Mouse (Mus musculus) kidney, adult 8-10 months (tissue): ENCODE data around the gene Clcc1.
"Not testable (repeated sequence)": the region's sequence is repeated elsewhere in the genome, so short reads cannot be mapped to it uniquely, and the experiment has no call there.

Experiments
- DNase-seq, 2 experiments: peaks; one replicate each; pipeline ENCODE4 v3.0.0; 2022

The Clcc1 gene

DNA sequence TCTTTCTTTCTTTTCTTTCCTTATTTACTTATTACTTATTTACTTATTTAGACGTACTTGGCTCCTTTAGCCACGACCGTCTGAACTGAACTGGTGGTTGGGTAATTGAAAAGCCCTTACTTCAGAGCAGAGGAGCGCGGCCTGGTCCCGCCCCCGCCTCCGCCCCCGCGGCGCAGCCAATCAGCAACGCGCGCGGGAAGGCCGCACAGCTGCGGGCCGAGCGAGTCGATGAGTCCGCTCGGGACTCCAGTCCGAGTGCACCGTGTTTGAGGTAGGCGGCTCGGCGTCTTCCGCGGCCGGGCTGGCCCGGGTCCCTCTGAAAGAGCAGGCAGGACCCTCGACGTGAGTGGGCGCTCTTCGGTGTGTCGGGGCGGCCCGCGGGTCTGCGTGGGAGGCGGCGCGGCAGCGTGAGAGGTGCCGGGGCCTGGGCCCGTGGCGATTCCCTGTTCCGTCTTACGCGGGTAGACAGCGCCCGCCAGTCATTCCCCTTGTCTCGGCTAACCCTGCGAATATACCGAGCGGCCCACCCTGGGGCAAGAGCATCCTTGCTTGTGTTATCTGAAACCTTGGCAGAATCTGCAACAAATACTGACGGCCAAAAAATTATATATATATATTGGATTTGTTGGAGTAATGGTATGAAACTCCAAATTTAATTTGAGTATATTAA lies at the start of gene Clcc1:
Gene Clcc1, plus strand, starts transcription at position 204 of the 670 bp plus-strand sequence.
- peak; percentile 95 to 96 for DNase-seq

DNA sequence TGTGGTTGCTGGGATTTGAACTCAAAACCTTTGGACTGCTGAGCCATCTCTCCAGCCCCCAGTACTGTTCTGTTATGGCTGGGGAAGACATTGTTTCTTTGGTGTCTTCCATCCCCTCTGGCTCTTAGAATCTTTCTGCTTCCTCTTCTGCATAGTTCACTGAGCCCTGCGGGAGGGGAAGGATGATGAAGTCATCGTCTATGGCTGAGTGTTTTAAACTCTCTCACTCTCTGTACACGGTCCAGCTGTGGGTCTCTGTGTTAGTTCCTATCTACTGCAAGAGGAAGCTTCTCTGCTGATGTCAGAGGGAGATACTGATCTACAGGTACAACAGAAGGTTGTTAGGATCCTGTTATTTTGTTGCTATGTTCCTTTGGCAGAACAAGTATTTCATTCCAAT lies 44.8 kb upstream of the Clcc1 start:
- DNase-seq, result no peak

DNA sequence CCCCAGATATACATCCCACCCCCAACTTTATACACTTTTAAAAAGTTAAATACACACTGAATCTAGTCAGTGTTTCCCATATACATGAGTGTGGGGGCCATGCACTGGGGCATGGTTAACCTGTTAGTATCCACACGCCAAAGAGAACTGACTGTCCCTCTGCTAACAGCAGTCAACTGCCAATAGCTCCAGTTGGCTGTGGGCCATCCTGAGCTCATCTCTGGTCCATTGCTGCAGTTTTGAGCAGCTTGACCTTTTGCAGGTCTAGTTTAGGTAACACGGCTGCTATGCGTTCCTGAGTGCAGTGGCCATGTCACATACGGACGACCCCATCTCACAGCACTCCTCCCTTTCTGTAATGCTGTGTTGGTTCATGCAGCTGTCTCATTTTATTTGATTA lies 19.0 kb upstream of the Clcc1 start:
- no peak for DNase-seq

DNA sequence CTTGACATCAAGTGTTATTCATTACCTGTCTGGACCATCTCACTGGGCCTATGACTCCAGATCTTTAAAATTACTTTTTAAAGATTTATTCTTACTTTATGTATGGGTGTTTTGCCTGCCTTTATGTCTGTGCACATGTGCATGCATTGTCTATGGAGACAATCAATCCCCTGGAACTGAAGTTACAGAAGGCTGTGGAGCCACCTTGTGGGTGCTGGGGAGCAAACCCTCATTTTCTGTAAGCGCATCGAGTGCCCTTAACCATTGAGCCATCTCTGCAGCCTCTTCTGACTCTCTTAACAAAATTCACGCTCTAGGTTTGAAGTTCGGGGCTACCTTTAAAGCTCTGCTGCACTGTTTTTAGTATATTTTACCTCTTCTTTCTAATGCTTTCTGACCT lies 14.3 kb upstream of the Clcc1 start:
- no peak for DNase-seq

DNA sequence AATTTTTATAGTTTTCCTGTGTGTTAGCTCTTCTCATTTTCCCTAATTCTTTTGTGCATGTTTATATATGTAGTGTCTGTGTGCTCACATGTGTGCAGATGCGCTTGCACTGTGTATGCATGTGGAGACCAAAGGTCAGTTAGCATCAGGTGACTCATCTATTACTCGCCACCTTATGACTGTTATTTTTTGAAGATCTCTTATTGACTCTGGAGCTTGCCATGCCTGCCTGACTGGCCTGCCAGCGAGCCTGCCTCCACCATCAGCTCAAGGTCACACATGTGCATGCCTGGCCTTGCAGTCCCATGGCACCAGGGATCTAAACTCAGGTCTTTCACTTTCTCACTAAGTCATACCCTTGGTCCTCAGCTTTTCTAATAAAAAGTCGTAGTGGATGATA lies 12.7 kb upstream of the Clcc1 start:
- DNase-seq, result no peak

DNA sequence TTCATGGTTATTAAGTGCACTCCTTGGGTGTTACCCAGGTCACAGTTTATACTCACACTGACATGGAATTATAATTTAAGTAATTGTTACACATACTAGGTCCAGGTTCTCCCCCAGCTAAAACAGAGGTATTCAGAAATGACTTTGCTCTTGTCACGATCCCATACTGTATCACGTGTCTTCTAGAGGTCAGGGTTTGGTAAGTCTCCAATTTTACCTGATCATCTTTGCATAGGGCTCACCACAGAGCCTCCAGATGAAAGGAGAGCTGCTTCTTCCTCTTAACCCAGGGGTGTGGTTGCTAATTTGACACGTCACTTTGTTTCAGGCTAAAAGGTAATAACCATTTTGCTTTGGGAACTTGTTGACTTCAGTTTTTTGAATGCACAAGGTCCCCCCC lies 8.9 kb upstream of the Clcc1 start:
- DNase-seq, result no peak

DNA sequence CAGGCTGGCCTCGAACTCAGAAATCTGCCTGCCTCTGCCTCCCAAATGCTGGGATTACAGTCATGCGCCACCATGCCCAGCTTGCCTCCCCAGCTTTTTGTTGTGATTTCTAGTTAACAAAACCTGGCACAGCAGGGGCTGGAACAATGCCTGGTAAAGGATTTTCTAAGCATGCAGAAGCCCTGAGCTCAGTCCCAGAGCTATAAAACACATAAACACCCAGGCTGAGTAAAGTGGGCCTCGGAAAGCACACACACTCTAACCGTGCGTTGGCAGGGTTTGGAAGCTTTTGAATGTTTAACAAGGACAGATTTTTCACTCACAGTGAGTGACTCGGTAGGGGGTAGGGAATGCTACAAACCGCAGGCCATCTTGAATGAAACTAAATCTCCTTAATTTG lies 7.7 kb upstream of the Clcc1 start:
- DNase-seq, result no peak

DNA sequence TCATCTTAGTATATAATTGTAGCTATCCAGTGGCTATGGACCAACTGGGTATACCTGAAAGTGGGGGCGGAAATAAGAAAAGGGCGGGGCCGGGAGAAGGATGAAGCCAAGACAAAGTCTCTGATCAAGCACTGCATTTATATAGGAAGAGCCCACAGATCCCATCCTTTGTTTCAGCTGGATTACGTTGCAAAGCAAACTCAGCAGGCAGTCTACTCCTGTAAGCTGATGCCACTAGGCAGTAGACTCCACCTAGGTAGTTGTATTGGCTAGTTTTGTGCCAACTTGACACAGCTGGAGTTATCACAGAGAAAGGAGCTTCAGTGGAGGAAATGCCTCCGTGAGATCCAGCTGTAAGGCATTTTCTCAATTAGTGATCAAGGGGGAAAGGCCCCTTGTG lies 6.0 kb upstream of the Clcc1 start:
- not testable (repeated sequence) for DNase-seq

DNA sequence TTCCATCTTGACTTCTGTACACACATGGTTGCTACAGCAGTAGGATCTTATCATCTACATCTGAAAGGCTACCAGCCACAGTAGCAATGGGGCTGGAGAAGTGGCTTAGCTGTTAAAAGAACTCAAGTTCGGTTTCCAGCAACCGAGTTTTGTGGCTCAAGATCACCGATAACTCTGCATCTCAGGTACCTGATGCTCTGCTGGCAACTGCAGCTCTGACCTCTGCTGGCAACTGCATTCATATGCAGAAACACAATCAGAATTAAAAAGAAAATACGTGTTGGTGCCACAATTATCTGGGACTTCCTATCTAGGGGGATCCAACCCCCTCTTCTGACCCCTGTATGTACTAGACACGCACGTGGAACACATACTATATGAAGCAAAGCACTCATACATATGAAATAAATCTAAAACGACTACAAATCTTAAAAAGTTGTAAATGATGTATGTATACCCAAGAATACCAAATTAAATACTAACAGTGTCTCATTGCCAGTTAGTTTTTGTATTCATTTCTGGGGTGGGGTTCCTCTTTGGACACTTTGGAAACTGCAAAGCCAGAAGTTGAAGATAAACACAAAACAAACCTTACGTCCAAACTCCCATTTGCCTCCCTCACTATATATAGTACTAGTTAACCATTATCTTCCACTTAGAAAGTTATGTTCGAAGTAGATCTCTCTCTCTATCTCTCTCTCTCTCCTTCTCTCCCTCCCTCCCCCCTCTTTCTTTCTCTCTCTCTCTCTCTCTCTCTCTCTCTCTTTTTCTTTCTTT lies 659 bp upstream of the Clcc1 start:
- DNase-seq, result no peak

DNA sequence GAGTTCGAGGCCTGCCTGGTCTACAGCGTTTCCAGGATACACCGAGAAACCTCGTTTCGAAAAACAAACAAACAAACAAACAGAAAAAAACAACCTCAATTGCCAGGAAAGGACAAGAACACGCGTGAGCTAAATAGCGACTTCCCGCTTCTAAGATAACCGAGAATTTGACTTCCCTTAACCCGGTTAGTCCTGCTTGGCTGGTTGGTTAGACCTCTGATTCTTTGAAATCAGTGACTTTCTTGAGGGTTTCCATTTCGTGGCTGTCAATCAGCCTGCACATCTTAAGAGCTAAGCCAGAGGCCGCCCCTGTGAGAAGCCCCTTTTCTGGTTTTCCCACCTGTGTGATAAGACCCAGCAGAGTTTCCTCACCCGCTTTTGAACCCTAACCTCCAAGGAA lies 853 bp downstream of the Clcc1 start:
- DNase-seq, result no peak

DNA sequence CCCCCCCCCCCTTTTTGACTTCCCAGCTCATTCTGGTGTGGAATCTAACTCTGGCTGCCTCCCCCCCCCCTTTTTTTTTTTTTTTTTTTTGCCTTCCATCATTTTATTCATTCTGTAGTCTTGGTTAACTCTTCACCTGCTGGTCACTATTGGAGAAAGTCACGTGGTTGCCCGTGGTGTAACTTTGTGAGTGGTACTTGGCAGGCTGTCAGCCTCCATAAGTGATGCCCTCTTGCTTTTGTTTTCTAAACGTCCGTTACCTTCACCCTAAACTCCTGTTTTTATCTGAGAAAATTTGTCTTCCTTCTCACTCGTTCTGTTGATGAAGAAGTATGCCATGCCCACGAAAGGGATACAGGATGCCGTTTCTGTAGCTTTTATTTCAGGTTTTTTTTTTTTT lies 1.8 kb downstream of the Clcc1 start:
- no peak for DNase-seq

DNA sequence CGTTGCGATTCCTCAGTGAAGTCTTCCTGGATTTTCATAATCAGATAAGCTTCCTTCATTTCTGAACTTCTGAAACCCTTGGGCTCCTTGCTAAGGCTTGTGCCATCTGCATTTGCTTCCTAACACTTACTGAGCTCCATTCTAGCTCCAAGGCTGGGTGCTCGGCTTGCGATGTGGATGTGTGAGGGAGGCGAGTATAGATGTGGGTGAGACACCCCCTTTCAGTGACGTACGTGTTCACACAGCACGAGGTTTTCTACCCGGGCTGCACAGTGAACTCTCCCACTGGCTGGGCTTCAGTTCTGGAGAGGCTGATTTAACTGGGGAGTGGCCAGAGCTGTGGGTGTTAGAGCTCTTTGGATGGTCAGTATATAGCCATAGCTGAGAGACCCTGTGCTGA lies 4.9 kb downstream of the Clcc1 start:
- no peak for DNase-seq

DNA sequence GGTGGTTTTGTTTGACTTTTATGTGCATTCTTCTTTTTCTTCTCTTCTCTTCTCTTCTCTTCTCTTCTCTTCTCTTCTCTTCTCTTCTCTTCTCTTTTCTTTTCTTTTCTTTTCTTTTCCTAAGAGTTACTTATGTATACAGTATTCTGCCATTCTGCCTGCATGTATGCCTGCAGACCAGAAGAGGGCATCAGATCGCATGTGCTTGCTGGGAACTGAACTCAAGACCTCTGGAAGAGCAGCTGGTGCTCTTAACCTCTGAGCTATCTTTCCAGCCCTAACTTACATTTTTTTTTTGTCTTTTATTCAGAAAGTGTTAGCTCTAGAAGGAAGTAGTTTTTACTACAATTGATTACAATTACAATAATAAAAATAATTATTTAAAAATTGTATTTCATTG lies 7.2 kb downstream of the Clcc1 start:
- no peak for DNase-seq

DNA sequence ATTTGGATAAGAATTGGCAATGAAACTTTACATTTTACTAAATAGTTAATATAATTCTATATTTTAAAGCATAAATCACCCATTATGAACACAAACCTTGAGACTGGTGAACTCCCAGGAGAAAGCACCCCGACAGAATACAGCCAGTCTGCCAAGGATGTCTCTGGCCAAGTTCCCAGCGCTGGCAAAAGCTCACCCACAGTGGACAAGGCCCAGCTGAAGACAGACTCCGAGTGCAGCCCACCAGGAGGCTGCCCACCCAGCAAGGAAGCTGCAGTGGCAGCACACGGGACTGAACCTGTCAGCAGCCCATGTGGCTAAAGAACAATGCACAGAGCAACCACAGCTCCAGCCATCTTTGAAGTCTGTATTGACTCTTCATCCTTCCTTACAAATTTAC lies 22.9 kb downstream of the Clcc1 start:
- DNase-seq, result no peak

DNA sequence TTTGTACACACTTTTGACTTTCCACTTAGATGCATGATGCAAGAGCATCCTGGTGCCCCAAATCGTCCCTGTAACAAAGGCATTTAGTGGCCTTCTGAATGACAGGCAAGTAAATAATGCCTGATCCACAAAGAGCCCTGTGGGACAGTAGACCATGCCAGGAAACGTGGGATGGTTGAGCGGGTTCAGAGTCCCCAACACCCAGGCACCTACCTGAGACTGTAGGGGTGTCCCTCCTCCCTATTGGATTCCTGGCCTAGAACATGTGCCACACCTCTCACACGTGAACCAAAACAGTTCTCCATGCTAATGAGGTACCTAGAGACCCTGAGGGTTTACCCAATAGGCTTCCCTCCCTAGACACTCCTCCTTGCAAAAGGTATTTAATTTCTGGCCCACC lies 27.3 kb downstream of the Clcc1 start:
- DNase-seq, result no peak

DNA sequence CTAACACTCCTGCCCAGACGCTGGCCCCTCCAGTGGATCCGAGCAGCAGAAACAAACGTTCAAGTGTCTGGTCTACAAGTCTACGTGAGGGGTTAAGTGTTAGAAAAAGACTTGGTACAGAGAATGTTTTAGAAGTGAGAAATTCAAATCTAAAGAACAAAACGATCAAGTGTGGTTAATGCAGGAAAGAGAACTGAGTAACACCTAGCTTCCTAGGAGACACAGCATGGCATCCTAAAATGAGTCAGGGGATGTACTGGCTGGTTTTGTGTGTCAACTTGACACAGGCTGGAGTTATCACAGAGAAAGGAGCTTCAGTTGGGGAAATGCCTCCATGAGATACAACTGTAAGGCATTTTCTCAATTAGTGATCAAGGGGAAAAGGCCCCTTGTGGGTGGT lies 29.9 kb downstream of the Clcc1 start:
- not testable (repeated sequence) for DNase-seq

DNA sequence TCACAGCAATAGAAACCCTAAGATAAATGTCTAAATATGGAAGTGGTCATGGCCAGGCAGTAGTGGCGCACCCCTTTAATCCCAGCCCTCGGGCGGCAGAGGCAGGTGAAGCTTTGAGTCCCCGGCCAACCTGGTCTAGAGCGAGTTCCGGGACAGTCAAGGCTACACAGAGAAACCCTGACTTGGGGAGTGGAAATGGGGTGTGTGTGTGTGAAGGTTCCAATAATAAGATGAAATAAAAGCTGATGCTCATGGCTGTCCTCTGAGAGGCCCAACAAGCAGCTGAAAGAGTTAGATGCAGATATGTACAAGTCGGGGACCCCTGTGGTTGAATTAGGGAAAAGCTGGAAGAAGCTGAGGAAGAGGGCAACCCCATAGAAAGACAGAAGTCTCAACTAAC lies 32.0 kb downstream of the Clcc1 start:
- DNase-seq, result no peak

DNA sequence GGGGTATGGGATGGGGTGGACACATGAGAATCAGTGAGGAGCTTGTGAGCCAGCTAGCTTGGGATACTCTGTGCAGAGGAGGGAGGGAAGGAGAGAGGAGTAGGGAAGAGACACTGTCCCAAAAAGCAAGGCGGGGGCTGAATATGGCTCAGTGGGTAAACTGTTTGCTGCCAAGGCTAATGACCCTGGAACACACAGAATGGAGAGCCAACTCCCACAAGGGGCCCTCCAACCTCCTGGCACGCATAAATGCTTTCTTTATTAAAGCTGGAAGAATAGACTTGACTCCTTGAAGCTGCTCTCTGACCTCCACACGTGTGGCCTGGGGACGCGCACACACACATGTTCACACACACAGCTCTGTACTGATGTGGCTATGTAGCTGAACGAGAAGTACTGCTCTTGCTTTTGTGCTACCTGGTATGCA lies 35.3 kb downstream of the Clcc1 start:
- DNase-seq, result no peak

DNA sequence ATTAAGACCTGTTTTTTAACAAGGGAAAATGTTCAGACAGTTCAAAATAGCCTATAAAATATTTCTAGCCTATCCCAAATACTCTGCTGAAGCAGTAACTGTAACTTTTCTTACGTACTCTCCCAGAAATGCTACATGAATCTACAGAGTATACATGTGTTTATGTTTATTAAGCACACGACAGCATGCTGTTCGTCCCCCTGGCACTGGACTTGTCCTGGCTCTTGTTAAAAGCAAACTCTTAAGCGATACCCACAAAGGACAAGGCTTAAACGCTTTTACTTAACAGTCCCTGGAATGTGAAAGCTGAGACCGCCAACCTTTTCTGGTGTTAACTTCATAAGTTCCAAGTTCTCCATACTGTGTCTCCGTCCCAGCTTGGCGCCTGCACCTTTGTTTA lies 35.7 kb downstream of the Clcc1 start:
- DNase-seq, result no peak

DNA sequence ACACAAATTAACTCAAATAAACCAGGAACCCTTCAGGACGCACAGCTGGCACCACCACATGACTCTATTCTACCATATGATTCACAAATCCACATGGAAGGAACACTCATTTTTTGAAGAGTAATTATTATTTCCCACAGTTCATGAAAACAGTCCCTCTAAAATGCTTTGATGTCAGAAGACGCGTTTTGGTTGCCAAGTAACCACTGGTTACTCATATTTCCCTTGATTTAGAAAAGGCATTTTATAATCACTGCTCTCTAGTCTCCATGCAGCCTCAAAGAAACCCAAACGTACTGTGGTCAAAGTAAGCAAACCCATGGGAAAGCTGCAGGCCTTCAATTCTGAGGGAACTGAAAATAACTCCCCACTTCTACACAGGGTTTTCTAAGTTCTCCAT lies 36.3 kb downstream of the Clcc1 start:
- DNase-seq, result no peak

DNA sequence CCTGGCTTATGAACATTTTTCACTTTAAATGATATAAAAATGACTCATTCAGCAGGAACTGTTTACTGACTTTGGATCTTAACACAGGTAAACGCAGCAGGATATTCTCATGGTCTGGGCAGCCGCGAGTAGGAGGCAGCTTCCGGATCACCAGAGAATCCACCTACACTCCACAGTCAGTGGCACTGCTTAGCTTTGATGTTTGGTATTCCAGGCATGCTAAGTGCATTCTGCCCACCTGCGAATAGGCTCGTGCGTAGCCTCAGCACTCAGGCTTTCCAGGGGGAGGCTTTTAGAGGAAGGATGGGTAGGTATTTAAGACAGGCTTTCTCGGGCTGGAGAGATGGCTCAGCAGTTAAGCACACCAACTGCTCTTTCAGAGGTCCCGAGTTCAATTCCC lies 40.6 kb downstream of the Clcc1 start:
- DNase-seq, result no peak

DNA sequence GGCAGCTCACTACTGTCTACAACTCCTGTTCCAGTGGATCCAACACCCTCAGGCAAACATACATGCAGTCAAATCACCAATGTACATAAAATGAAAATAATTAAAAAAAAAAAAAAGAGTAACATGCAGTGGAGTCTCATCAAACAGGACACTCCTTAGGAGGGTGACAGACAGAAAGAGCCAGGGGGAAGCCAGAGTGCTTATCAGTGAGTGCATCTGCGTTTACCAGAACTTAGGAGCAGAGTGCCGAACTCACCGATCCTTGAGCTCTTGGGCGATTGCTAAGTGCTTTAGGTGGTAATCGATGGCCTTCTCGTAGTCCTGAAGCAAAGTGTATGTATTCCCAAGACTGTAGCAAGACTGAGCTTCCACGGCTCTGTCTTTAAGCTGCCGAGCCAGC lies 44.9 kb downstream of the Clcc1 start:
- no peak for DNase-seq

DNA sequence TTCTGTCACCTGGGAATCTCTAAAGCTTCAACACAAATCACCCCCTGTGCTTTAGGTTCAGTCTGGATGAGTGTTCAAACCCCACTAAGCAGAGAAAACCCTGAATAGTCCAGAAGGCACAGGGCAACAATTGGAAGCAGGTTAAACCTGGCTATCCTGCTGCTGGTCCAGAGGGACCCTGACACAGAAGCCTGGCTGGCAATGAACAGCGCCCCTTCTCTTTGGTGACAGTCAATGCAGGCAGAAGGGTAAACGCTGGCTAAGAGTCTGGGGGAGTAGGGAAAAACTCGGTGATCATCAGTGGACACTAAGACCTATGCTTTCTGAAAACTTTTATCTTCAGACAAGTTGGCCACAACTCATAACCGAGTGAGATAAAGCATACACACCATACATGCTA lies 46.1 kb downstream of the Clcc1 start:
- no peak for DNase-seq

DNA sequence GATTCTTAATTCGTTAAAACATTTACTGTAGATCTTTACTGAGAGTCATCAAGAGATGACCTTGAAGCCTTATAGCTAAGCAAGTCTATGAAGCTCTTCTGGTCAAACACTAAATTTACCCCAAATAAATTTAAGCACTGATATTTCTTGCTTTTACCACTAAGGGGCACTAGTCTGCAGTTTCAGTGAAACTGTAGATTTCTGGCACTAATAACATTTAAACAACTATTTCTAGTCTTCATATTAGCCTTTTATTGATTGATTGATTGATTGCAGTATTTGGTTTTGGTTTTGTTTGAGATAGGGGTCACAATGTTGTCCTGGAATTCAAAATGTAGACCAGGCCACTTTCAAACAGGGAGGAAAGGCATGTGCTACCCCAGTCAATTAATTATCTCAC lies 47.5 kb downstream of the Clcc1 start:
- DNase-seq, result no peak

DNA sequence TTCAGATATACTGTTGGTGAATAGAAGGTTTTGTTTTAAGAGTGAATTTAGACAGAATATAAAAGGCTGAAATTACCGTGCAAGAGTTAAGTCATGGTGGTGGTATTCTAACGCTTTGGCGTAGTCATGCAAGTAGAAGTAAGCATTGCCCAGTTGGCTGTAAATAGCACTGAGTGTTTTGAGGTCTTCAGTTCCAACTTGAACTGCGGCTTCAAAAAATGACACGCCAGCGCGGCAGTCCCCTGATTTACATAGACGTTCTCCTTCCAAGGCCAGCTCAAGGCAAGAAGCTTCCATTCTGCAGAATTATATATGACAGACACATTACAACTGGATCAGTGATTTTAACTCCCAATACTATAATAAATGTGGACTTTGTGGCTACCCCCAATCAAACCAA lies 49.1 kb downstream of the Clcc1 start:
- DNase-seq, result no peak
